Mouse (Mus musculus) spleen, postnatal 10 days (tissue): ENCODE results near the gene Pik3r2.

Source experiments
- DNase-seq, 2 experiments: peaks; one replicate each; pipeline ENCODE4 v3.0.0; 2021 to 2022; ENCODE audit warnings: low spot score in 2 of 2

The Pik3r2 gene

GRCm38 (mm10) chr8:70757523-70758307 is 18.8 kb downstream of the Pik3r2 start:
- DNase-seq, result peak in 1 of 2 experiments; percentile 56

DNA sequence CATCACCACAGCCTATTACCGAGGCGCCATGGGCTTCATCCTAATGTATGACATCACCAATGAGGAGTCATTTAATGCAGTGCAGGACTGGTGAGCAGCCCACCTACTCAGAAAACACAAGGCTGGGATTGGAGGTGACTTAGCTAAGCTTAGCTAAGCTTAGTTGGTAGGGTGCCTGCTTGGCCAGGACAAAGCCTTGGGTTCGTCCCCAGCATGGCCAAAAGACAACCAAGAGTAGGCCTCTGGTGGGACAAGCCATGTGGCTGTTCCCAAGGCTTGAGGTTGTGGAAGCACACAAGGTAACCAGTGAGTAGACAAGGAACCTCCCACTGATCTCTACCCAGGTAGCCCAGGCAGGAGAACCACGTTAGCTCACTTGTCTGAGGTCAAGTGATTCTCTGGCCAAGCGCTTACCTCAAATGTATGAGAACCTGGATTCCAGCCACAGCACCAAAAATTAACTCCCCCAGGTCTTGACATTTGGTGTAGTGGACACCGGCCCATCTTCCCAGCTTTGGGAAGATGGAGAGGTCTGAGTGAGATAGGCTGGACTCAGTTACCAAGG is 20.0 kb downstream of the Pik3r2 start:
- peak in 1 of 2 experiments; percentile 12 for DNase-seq

GRCm38 (mm10) chr8:70755661-70756475 is 20.6 kb downstream of the Pik3r2 start:
- peak in 1 of 2 experiments; percentile 15 for DNase-seq

- DNase-seq, result peak in 1 of 2 experiments; percentile 76
These were observed 21.4 kb downstream of the Pik3r2 start for GRCm38 (mm10) chr8:70754871-70755660.

DNA sequence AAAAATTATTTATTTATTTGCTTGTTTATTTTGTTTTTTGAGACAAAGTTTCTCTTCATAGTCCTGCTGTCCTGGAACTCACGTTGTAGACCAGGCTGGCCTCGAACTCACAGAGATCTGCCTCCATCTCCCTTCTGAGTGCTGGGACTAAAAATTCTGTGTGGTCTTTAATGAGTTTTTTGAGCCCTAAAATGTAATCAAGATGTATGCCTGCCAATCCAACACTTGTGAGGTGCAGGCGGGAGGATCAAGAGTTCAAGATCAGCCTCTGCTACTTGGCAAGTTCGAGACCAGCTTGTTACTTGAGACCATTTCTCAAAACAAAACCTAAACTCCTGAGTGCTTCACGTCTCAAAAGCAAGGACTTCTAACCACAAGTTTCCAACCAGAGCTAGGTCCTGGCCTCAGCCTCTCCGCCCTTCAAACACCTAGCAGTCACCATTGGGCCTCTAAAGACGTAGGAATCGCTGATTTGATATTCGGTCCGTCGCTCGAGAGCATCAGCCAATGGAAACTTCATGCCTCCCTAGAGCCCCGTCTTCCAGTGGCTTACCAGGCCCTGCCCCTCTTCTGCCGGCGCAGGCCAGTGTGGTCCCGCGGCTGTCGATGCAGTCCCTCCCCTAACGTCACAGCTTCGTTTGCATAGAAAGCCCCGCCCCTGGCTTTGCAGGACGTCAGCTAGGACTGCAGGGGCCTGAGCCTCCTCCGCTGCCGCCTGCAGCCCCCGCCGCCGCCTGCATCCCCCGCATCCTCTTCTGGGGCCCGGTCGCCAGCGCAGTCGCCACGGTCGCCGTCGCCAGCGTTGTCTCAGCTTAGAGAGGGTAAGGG is 22.3 kb downstream of the Pik3r2 start, which contains the start of gene Rab3a:
TSS of gene Rab3a (plus strand) at position 637 of the 828 bp plus-strand sequence.
- peak; percentile 87 to 97 for DNase-seq

GRCm38 (mm10) chr8:70753151-70753550 is 23.4 kb downstream of the Pik3r2 start:
- peak in 1 of 2 experiments; percentile 82 for DNase-seq

- DNase-seq, result peak in 1 of 2 experiments; percentile 89
These were observed 24.3 kb downstream of the Pik3r2 start for GRCm38 (mm10) chr8:70752000-70752764.

GRCm38 (mm10) chr8:70750128-70750680 is 26.3 kb downstream of the Pik3r2 start:
- DNase-seq, result peak in 1 of 2 experiments; percentile 16

DNA sequence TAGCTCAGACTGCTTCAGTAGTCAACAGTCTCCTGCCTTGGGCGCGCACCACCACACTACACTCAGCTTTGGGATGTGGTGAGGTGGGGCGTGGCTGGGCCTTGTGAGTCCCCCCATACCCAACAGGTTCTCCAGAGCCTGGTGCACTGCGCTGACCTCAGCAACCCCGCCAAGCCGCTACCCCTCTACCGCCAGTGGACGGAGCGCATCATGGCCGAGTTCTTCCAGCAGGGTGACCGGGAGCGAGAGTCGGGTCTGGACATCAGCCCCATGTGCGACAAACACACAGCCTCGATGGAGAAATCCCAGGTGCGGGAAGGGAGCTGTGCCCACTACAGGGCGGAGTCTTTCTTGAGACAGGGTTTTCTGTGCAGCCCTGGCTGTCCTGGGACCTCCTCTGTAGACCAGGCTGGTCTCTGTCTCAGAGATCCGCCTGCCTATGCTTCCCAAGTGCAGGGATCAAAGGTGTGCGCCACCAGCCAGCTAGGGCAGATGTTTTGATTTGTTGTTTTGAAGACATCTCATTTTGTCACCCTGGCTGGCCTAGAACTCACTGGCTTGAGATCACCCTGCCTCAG is 27.3 kb downstream of the Pik3r2 start:
- peak in 1 of 2 experiments; percentile 15 for DNase-seq

DNA sequence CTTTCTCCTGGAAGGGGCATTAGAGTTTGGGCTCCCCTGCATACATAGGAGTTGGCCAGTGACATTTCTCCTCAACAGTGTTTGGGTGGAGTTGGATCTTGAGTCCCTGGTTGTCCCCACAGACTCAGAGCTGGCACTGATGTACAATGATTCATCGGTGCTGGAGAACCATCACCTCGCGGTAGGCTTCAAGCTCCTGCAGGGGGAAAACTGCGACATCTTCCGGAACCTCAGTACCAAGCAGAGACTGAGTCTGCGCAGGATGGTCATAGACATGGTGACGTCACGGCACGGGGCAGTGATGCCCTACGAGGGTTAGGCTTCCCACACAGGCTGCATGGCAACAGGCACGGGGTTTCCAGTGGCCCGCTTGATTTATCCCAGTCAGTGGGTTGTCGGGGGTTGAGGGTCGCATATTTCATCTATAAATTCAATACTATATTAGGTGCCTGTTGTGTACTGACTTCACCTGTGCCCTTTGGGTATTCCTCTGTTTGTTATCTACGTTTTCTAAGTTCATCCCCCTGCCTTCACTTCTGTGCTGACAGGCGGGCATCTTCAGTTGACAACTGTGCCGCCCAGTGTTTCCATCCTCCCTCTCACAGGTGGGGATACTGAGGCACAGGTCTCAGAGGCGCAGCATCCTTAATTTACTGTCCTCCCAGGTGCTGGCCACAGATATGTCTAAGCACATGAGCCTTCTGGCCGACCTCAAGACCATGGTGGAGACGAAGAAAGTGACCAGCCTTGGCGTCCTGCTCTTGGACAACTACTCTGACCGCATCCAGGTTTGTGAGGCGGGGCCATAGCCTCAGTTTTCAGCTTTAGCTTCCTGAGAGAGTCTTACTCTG is 28.0 kb downstream of the Pik3r2 start:
- DNase-seq, result peak in 1 of 2 experiments; percentile 13

DNA sequence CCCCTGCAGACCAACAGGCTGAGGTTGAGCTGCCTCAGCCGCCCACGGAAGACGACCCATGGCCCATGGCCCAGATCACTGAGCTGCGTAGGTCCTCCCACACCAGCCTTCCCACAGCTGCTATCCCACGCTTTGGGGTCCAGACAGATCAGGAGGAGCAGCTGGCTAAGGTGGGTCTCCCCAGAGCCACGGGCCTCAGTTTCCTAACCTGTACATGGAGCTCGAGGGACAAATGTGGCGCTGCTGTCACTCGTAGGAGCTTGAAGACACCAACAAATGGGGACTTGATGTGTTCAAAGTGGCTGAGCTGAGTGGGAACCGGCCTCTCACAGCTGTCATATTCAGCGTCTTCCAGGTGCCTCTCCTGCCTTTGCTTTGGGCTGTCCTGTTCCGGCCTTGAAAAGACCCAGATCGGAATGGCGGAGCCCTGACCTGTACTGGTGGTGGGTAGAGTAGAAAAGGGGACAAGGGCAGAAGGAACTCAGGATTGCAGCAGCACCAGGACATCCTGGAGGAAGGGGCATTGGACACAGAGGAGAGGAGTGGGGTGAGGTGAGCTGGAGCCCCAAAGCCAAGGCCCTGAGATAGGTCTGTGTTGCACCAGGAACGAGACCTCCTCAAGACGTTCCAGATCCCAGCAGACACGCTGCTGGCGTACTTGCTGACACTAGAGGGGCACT is 29.2 kb downstream of the Pik3r2 start:
- peak in 1 of 2 experiments; percentile 12 for DNase-seq

- peak in 1 of 2 experiments; percentile 11 for DNase-seq
These were observed 29.8 kb downstream of the Pik3r2 start for GRCm38 (mm10) chr8:70746676-70747075.

- peak in 1 of 2 experiments; percentile 18 for DNase-seq
These were observed 30.8 kb downstream of the Pik3r2 start for GRCm38 (mm10) chr8:70745691-70746220.

GRCm38 (mm10) chr8:70744806-70745205 is 31.7 kb downstream of the Pik3r2 start:
- DNase-seq, result peak in 1 of 2 experiments; percentile 48

DNA sequence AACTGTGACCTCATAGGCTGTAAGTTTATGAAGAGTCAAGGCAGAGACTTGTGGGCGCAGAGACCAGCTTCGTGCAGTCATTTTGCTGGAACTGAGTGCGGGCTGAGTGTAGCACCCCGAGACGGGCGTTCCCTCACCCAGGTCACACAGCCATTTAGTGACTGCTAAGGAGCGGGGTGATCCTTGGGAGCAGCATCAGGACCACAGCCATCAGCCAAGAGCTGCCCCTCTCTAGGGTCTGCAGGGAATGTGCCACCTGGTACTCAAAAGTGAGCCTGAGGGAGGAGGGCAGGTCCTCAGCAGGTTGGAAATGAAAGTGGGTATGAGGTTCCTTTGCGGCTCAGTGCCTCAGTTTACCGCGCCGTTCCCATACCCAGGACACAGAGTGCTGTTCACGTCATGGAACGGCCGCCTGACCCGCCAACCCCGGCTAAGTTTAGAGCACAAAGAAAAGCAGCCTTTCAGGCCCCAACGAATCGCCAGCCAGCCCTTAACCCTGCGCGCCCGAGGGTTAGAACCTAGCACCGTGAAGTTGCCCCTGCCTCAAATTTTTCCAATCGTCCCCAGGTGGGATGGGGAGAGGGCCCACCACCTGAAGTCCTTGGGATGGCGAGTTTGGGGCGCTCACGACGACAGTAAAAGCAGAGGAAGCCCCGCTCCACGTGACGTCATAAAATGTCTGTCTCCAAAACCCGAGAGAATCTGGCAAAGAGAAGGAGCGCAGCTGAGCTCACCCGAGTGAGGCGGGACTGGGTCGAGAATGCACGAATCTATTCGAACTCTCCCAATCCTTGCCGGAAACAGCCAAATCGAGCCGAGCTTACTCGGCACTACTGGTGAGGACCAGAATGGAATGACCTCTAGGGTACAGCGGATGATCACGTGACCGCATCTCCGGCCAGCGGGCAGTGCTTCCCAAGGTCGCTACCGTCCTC is 32.6 kb downstream of the Pik3r2 start:
- DNase-seq, result peak in 1 of 2 experiments; percentile 34
